Comparison of ENCODE assay signal across 10 mouse cellular contexts in the genomic region with DNA sequence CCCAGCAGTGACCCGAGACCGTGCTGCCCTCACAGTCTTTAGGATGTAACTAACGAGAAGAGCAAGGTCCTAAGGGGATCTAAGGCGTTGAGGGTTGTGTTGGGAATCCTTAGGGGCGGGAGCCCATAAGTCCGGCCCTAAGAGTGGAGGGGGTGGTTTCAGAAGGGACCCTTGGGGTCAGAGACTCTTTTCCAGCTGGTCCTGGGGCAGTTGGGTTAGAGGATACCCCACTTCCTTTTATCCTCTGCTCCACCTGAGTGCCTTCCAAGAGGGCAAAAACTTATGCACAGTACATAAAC. TPM values are rescaled to one million over a fixed set of nuclear protein-coding genes. Genes with fewer than 3 reads are reported as not detected.
DNase-seq lines count a peak whose midpoint lies in the region; ATAC-seq and TF ChIP-seq lines count a peak whose summit lies in the region.
"Had no signal": no experiment of that assay in that cellular context is flagged by ENCODE, and none has a peak within 500 bp of the region (broad histone marks: within the 10 kb centered on the region; RNA-seq: fewer than 3 reads in every experiment).

No protein-coding gene starts in this region.

- H3K4me3 ChIP-seq in heart, embryonic 10.5 days = peak overlapping the region; percentile 55; the same call in 1 of the 2 replicates
- H3K4me3 ChIP-seq in E14TG2a.4 (replicated peaks; ENCODE audit: low read length) = peak overlapping the region; percentile 85
- H3K4me3 ChIP-seq in hindbrain, embryonic 10.5 days = peak overlapping the region; percentile 52
- H3K4me3 ChIP-seq in midbrain, embryonic 10.5 days = peak overlapping the region; percentile 52
- no peak overlapping the region for H3K4me3 ChIP-seq in cerebellum, adult 2 months (replicated peaks; ENCODE audit: insufficient read depth, low read depth, low read length)

- no peaks in the 10 kb centered on the region for H3K36me3 ChIP-seq in heart, embryonic 10.5 days
- H3K36me3 ChIP-seq in E14TG2a.4 (ENCODE audit: insufficient read depth, low read length) = no peaks in the 10 kb centered on the region
- H3K36me3 ChIP-seq in hindbrain, embryonic 10.5 days = no peaks in the 10 kb centered on the region
- no peaks in the 10 kb centered on the region for H3K36me3 ChIP-seq in midbrain, embryonic 10.5 days

- H3K4me1 ChIP-seq in heart, embryonic 10.5 days = peaks cover 19% of the 10 kb centered on the region
- H3K4me1 ChIP-seq in E14TG2a.4 (replicated peaks; ENCODE audit: low read depth, low read length) = peaks cover 59% of the 10 kb centered on the region
- peaks cover 82% of the 10 kb centered on the region for H3K4me1 ChIP-seq in hindbrain, embryonic 10.5 days (replicated peaks)
- H3K4me1 ChIP-seq in midbrain, embryonic 10.5 days = peaks cover 72% of the 10 kb centered on the region
- 0 out of 2 replicates have a peak, but pooled peaks cover 3% of the 10 kb centered on the region for H3K4me1 ChIP-seq in cerebellum, adult 2 months (ENCODE audit: control insufficient read depth, insufficient read depth, low read length)

- no peak for TF ChIP-seq CTCF in E14TG2a.4 (conservative IDR thresholded peaks at IDR 0.05; ENCODE audit: low read length)
- TF ChIP-seq CTCF in cerebellum, adult 2 months (IDR thresholded peaks at IDR 0.05; ENCODE audit: borderline replicate concordance, insufficient read depth, low read depth, low read length) = no peak

- no peaks in the 10 kb centered on the region for H3K9me3 ChIP-seq in heart, embryonic 10.5 days
- H3K9me3 ChIP-seq in E14TG2a.4 (ENCODE audit: low read length) = no peaks in the 10 kb centered on the region
- no peaks in the 10 kb centered on the region for H3K9me3 ChIP-seq in hindbrain, embryonic 10.5 days
- H3K9me3 ChIP-seq in midbrain, embryonic 10.5 days (replicated peaks) = no peaks in the 10 kb centered on the region

- no peak for DNase-seq in heart, embryonic 10.5 days (ENCODE audit: low spot score)
- no peak for DNase-seq in heart, postnatal 10 days
- DNase-seq in hindbrain, embryonic 10.5 days (ENCODE audit: low spot score) = no peak
- DNase-seq in midbrain, embryonic 10.5 days (ENCODE audit: low spot score) = peak; percentile 25
- DNase-seq in cerebellum, adult 2 months = no peak
- DNase-seq in c-Kit-positive CD71-positive TER-119-positive erythroid progenitor cells, embryonic 14.5 days (ENCODE audit: low spot score) = no peak
- DNase-seq: right cerebral cortex, adult 18-20 months had no signal

- ATAC-seq in megakaryocyte progenitor cell, adult 5-6 weeks (replicated peaks; ENCODE audit: poor library complexity) = no peak

- peaks cover 94% of the 10 kb centered on the region for H3K27me3 ChIP-seq in heart, embryonic 10.5 days (ENCODE audit: insufficient read depth, poor library complexity, severe bottlenecking)
- H3K27me3 ChIP-seq in E14TG2a.4 (ENCODE audit: insufficient read depth, low read length) = peaks cover 92% of the 10 kb centered on the region
- H3K27me3 ChIP-seq in hindbrain, embryonic 10.5 days (ENCODE audit: insufficient read depth, poor library complexity, severe bottlenecking) = peaks cover 99% of the 10 kb centered on the region
- H3K27me3 ChIP-seq in midbrain, embryonic 10.5 days (ENCODE audit: low read depth, poor library complexity, severe bottlenecking) = peaks cover 100% of the 10 kb centered on the region
- peaks cover 6% of the 10 kb centered on the region; the same call in 1 of the 2 replicates for H3K27me3 ChIP-seq in cerebellum, adult 2 months (ENCODE audit: control insufficient read depth, insufficient read depth, low read length)

- intact Hi-C loops in heart, postnatal 10 days (cut with DNase I) = loop anchor here (5.0 kb wide), 2 partner anchors 154 to 414 kb away; no protein-coding TSS in a partner anchor

- 5% methylated on average over 6 of the region's 6 CpGs for WGBS in heart, embryonic 10.5 days
- 0% methylated on average over 6 of the region's 6 CpGs for WGBS in hindbrain, embryonic 10.5 days
- WGBS in midbrain, embryonic 10.5 days = under 1% methylated on average over 6 of the region's 6 CpGs
- 3% methylated on average over 6 of the region's 6 CpGs for WGBS in cerebellum, adult 2 months

- TF ChIP-seq POLR2A in cerebellum, adult 2 months (IDR thresholded peaks at IDR 0.05; ENCODE audit: borderline replicate concordance, insufficient read depth, low read length) = no peak

- H3K27ac ChIP-seq in heart, embryonic 10.5 days = no peak overlapping the region
- H3K27ac ChIP-seq in hindbrain, embryonic 10.5 days = peak overlapping the region; percentile 95
- peak overlapping the region; percentile 81 for H3K27ac ChIP-seq in midbrain, embryonic 10.5 days (replicated peaks)
- H3K27ac ChIP-seq in cerebellum, adult 2 months (ENCODE audit: insufficient read depth, low read length) = no peak overlapping the region

RNA-seq across cellular contexts. Expression of gene Msx3, which starts 12.9 kb away (rescaled TPM):
- not detected in 2 replicates for polyA plus RNA-seq in heart, embryonic 10.5 days (2016; fragmentation: Nextera tagmentation; extraction: Ambion mirVana)
- not detected for total RNA-seq in heart, postnatal 10 days (2021)
- 95.9 and 105 TPM in 2 replicates for polyA plus RNA-seq in hindbrain, embryonic 10.5 days (2016; fragmentation: Nextera tagmentation; extraction: Ambion mirVana)
- polyA plus RNA-seq in midbrain, embryonic 10.5 days (2016; fragmentation: Nextera tagmentation; extraction: Ambion mirVana) = 5.1 and 16.6 TPM in 2 replicates
- polyA plus RNA-seq in cerebellum, adult 2 months (2012; rRNA removed) = not detected in 2 replicates
- not detected in 2 replicates for total RNA-seq in megakaryocyte progenitor cell, adult 5-6 weeks (2015)
- total RNA-seq in megakaryocyte progenitor cell, adult 5-6 weeks (2017) = not detected in 2 replicates

RNA-seq across cellular contexts. Expression of gene Caly, which starts 20.6 kb away (rescaled TPM):
- polyA plus RNA-seq in heart, embryonic 10.5 days (2016; fragmentation: Nextera tagmentation; extraction: Ambion mirVana) = 0.30 and 0.45 TPM in 2 replicates
- under 1 TPM in 1 of 2 experiments, not detected in 1; 0.25 TPM for total RNA-seq in heart, postnatal 10 days (2021)
- 2.7 and 7.2 TPM in 2 replicates for polyA plus RNA-seq in hindbrain, embryonic 10.5 days (2016; fragmentation: Nextera tagmentation; extraction: Ambion mirVana)
- polyA plus RNA-seq in midbrain, embryonic 10.5 days (2016; fragmentation: Nextera tagmentation; extraction: Ambion mirVana) = 2.0 and 4.7 TPM in 2 replicates
- 189 and 198 TPM in 2 replicates for polyA plus RNA-seq in cerebellum, adult 2 months (2012; rRNA removed)
- not detected in 2 replicates for total RNA-seq in megakaryocyte progenitor cell, adult 5-6 weeks (2015)
- total RNA-seq in megakaryocyte progenitor cell, adult 5-6 weeks (2017) = not detected in 2 replicates

RNA-seq across cellular contexts. Expression of gene Tubgcp2, which starts 25.3 kb away (rescaled TPM):
- 50.8 and 55.4 TPM in 2 replicates for polyA plus RNA-seq in heart, embryonic 10.5 days (2016; fragmentation: Nextera tagmentation; extraction: Ambion mirVana)
- 10 to 100 TPM; 36.5 to 37.1 TPM for total RNA-seq in heart, postnatal 10 days (2021)
- polyA plus RNA-seq in hindbrain, embryonic 10.5 days (2016; fragmentation: Nextera tagmentation; extraction: Ambion mirVana) = 82.2 and 82.5 TPM in 2 replicates
- polyA plus RNA-seq in midbrain, embryonic 10.5 days (2016; fragmentation: Nextera tagmentation; extraction: Ambion mirVana) = 74.0 and 80.0 TPM in 2 replicates
- 51.4 and 54.5 TPM in 2 replicates for polyA plus RNA-seq in cerebellum, adult 2 months (2012; rRNA removed)
- total RNA-seq in megakaryocyte progenitor cell, adult 5-6 weeks (2015) = 24.0 and 25.8 TPM in 2 replicates
- total RNA-seq in megakaryocyte progenitor cell, adult 5-6 weeks (2017) = 35.2 and 36.5 TPM in 2 replicates

RNA-seq across cellular contexts. Expression of gene Zfp511, which starts 25.6 kb away (rescaled TPM):
- polyA plus RNA-seq in heart, embryonic 10.5 days (2016; fragmentation: Nextera tagmentation; extraction: Ambion mirVana) = 36.8 and 36.9 TPM in 2 replicates
- total RNA-seq in heart, postnatal 10 days (2021) = 10 to 100 TPM; 13.1 to 13.8 TPM
- polyA plus RNA-seq in hindbrain, embryonic 10.5 days (2016; fragmentation: Nextera tagmentation; extraction: Ambion mirVana) = 48.3 and 53.1 TPM in 2 replicates
- polyA plus RNA-seq in midbrain, embryonic 10.5 days (2016; fragmentation: Nextera tagmentation; extraction: Ambion mirVana) = 42.6 and 43.8 TPM in 2 replicates
- 75.8 and 76.9 TPM in 2 replicates for polyA plus RNA-seq in cerebellum, adult 2 months (2012; rRNA removed)
- total RNA-seq in megakaryocyte progenitor cell, adult 5-6 weeks (2015) = 32.2 and 34.8 TPM in 2 replicates
- total RNA-seq in megakaryocyte progenitor cell, adult 5-6 weeks (2017) = 21.0 and 21.1 TPM in 2 replicates

RNA-seq across cellular contexts. Expression of gene Prap1, which starts 31.4 kb away (rescaled TPM):
- not detected in 2 replicates for polyA plus RNA-seq in heart, embryonic 10.5 days (2016; fragmentation: Nextera tagmentation; extraction: Ambion mirVana)
- total RNA-seq in heart, postnatal 10 days (2021) = not detected
- polyA plus RNA-seq in hindbrain, embryonic 10.5 days (2016; fragmentation: Nextera tagmentation; extraction: Ambion mirVana) = not detected in 2 replicates
- not detected in 2 replicates for polyA plus RNA-seq in midbrain, embryonic 10.5 days (2016; fragmentation: Nextera tagmentation; extraction: Ambion mirVana)
- not detected in 2 replicates for polyA plus RNA-seq in cerebellum, adult 2 months (2012; rRNA removed)
- total RNA-seq in megakaryocyte progenitor cell, adult 5-6 weeks (2015) = not detected in 2 replicates
- total RNA-seq in megakaryocyte progenitor cell, adult 5-6 weeks (2017) = not detected in 2 replicates
- total RNA-seq: layer of hippocampus, adult 18-20 months had no signal

Comparison
In these comparisons a context has a peak if more than half of its experiments do, and no peak if none do; other contexts are left out.
1. H3K27ac ChIP-seq: peak in hindbrain, embryonic 10.5 days (single experiment) and midbrain, embryonic 10.5 days (single experiment); none in heart, embryonic 10.5 days (single experiment) and cerebellum, adult 2 months (single experiment).
2. RNA of gene Caly, which starts 20.6 kb away (polyA plus RNA-seq): 189 to 198 TPM in cerebellum, adult 2 months; 2.7 to 7.2 TPM in hindbrain, embryonic 10.5 days, 2.0 to 4.7 TPM in midbrain, embryonic 10.5 days and 0.30 to 0.45 TPM in heart, embryonic 10.5 days; every median in the first group is over 10 times any median in the second.